Mouse (Mus musculus): ENCODE results near the gene Twist2.

- TF ChIP-seq CTCF (IDR thresholded peaks at IDR 0.05) (no peak), EP300 (IDR thresholded peaks at IDR 0.05) (no peak)
Observed at GRCm38 (mm10) chr1:91816571-91816970, 15.3 kb downstream of the Twist2 start.
